Mouse (Mus musculus): ENCODE measurements around the gene Tgfbr2.

The Tgfbr2 gene

DNA sequence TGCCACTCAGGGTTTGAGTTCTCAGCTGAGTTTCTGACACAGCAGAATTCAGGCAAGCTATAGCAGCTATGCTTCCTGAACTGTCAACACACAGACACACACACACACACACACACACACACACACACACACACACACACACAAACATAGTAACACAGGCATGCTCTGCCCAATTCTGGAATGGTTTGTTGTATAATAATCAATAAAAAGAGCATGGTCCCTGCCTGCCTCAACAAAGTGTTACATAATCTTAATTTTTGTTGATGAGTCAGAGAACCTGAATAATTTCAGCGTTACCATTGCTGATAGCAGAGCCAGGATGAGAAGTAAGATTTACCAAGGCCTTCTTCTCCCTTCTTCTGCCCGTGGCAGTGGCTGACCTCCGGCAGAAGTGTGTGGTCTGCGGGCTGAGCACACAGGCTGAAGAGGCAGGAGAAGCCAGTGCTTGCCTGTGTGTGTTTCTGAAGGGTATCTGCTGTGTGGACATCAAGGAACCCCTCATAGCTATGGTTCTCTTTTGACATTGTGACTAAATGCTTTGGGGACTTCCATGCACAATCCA, 18.8 kb upstream of the Tgfbr2 start:
- DNase-seq (ENCODE audit: low read depth, low spot score) = no peak

DNA sequence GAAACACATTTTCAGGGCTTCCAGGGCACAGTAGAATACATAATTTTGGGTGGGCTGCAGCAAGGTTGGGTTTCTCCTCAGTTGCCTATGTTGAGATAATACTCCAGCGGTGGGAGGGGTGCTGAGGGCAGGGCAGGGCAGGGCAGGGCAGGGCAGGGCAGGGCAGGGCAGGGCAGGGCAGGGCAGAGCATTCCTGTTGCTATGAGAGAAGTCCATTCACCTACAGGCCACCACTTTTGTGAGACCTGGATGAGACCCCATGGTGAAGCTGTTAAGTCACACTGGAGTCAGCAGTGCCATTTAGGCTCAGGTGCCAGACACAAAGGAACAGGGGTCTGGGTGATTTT, 18.3 kb upstream of the Tgfbr2 start:
- no peak for DNase-seq (ENCODE audit: low read depth, low spot score)

DNA sequence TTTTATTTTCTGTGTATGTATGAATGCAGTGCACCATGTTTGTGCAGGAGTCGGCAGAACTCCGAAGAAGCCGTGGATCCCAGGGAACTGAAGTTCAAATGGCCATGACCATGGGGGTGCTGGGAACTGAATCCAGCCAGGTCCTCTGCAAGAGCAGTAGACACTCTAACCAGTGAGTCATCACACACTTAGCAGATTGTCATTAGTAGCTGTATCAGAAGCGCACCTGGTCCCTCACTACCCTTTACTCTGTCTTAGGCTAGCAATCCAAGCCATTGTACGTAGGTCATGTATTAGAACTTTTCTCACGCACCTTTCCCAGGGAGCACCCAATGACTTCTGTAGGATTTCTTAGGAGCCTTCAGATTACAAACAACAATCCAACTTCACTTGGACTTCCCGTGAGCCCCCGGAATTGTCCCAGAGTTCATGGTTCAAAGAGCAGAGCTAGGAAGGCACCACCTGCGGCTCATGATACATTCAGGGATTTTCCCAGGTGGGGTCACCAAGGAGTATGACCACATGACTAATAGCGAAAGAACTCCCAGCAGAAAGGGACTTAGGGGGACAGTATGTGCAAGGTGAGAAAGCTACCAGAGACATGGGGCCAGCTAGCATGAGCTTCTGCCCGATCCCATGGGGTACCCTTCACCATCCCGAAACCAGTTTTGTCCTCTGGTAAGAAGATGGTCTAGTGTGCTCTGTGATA, 17.8 kb upstream of the Tgfbr2 start:
- DNase-seq (ENCODE audit: low read depth, low spot score) = no peak

DNA sequence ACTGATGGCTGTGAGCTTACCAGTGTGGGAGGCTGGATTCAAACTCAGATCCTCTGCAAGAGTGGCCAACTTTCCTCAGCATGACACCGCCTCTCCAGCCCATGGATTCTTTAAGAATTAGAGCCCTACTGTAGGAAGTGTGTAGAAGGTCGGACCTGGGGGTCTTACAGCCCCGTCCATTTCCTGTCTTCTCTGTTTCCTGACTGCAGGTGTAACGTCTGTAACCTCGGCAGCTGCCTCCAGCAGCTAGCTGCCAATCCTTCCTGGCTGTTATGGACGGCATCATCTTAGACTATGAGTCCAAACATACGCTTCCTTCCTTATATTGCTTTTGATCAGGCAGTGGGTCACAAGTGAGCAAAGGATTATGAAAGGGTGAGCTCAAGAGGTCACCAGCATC, 17.1 kb upstream of the Tgfbr2 start:
- DNase-seq (ENCODE audit: low read depth, low spot score) = no peak

DNA sequence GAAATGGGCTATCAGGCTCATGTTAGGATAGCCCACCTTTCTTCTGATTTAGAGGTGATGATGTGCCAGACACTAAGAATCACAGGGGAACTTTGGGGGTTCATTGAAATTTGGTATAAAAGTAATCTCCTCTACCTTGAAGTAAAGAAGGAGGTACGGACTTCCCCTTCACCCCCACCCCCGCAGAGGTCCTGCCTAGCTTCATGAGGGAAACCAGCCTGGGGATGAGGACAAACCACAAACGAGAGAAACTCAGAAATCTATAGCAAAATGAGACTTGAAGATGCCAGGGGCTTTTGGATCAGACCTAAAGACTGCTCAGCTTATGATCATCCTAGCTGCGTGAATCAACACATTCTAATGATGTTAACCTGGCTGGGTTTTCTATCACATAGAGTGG, 14.7 kb upstream of the Tgfbr2 start:
- no peak for DNase-seq (ENCODE audit: low read depth, low spot score)

DNA sequence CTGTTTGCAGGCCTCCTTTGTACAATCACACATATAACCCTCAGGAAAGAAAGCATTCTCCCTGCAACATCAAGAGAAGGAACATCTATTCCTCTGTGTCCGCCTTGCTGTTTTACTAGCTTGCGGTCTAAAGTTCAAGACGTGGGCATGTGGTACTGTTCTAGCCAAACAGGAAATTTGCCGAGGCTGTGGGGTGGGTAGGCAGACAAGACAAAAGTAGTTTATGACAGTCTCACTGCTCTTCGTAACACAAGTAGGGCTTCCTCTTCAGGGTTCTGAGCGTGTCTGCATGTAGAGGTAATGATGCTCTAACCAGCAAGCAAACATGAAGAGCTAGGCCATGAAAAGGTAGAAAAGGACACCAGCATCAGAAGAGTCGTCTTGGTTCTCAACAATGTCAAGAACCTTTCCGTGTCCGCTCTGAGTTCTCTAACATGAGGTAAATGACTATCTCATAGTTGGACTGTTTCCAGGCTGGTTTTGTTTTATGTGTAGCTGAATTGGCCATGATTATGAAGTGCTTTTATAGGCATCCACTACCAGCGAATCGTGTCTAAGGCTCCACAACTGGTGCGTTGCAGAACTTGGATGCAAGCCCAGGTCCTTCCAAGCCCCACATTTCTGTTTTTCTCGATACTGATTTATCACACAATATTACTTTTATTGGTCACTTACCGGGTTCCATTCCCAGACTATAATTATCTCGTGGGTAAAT, 13.9 kb upstream of the Tgfbr2 start:
- no peak for DNase-seq (ENCODE audit: low read depth, low spot score)

DNA sequence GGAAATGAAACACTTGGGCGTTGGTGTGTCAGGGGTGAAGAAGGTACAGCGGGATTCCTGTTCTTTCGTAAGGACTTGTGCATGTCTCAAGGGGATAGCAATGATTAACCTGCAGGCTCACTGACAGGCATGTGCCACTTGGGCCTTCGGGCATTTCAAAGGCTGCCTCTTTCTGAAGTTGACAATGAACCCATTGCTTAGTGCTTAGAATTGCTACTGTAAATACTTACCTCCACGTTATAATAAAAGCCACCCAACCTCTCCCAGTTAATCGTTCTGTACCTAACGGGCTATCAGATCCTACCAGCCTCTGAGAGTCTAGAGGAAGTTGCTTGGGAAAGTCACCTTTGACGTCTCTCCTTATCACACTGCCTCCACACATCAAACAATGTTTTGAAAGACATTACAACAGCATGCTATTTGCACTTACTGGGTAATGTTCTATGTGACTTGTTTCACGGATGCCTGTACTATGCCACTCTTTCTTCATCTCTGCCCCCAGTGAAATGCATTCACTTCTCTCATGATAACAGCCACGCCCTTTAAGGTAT, 12.1 kb upstream of the Tgfbr2 start:
- no peak for DNase-seq (ENCODE audit: low read depth, low spot score)

DNA sequence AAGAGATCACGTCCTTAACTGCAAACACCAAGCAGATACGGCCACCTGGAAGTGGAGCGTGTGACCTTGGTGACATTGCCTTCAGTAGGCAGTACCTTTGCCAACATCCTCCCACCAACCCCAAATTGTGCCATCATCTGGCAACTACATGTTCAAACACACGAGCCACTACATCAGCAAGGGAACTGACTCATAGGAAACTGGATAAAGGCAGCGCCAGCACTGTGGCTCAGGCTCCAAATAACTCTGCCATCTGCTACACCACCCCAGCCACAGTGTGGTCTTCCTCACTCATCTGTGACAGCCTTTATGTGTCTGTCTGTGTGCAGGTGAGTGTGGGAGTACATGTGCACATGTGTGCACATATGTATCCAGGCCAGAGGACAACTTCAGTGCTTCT, 9.7 kb upstream of the Tgfbr2 start:
- no peak for DNase-seq (ENCODE audit: low read depth, low spot score)

DNA sequence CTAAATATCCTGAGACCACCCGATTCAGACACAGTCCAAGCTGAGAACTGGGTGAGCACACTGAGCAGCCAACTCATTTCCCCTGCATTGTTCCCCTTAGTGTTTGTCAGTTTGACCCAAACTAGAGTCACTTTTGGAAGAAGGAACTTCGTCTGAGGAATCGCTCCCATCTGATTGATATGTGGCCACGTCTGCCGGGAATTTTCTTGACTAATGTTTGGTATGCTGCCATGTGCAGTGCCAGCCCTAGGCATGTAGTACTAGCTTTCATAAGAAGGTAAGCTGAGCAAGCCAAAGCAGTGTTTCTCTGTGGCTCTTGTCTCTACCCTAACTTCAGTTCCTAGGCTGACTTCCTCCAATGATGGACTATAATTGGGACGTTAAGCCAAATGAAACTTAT, 7.9 kb upstream of the Tgfbr2 start:
- no peak for DNase-seq (ENCODE audit: low read depth, low spot score)

DNA sequence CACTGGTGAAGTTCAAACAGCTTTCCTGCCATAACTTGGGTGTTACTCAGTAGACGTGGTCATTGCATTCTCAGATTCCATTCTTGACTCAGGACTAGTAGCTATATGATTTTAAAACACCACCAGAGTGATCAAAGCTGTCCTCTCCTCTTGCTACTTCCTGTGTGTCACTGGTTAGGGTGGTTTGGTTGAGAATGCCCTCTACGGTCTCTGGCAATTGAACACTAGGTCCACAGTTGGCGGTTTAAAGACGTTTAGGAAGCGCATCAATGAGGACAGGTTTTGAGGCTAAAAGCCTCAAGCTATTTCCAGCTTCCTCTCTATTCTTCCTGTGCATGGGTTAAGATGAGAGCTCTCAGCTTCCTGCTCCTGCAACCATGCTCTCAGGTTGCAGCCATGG, 6.4 kb upstream of the Tgfbr2 start:
- no peak for DNase-seq (ENCODE audit: low read depth, low spot score)

DNA sequence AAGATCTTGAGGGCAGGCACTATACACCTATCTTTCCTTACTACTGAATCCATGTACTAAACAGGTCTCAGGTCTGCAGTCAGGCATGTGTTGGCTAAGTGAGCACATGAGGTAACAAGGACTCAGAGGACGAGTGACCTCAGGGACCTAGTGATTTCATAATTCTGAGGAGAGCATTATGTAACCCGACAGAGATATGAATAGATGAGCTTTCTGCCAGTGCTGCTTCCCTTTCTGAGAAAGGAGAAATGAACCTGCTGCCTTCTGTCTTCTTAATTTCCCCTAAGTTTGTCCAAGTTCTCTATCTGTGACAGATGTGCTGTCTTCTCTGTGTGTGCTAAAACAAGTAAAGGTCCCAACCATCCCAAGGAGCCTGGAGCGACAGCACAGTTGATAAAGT, 3.0 kb upstream of the Tgfbr2 start:
- no peak for DNase-seq (ENCODE audit: low read depth, low spot score)

DNA sequence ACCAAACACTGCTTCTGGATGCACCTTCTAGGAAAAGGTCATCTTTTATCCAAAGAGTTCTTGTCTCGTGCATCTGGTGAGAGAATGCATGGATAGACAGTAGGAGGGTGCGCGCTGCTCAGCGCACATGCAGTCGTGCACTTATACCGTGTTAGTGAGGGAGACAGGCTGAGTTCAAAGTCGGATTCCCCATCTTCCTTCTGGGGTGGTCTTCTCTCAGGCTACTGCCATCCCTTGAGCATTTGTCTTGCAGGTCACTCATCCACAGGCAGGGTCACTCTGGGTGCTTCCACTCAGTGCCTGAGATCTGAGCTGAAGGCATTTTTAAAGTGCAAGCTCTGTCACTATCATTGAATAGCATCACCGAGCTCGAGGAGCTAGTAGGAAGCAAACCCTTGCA, 1.9 kb upstream of the Tgfbr2 start:
- DNase-seq (ENCODE audit: low read depth, low spot score) = no peak

DNA sequence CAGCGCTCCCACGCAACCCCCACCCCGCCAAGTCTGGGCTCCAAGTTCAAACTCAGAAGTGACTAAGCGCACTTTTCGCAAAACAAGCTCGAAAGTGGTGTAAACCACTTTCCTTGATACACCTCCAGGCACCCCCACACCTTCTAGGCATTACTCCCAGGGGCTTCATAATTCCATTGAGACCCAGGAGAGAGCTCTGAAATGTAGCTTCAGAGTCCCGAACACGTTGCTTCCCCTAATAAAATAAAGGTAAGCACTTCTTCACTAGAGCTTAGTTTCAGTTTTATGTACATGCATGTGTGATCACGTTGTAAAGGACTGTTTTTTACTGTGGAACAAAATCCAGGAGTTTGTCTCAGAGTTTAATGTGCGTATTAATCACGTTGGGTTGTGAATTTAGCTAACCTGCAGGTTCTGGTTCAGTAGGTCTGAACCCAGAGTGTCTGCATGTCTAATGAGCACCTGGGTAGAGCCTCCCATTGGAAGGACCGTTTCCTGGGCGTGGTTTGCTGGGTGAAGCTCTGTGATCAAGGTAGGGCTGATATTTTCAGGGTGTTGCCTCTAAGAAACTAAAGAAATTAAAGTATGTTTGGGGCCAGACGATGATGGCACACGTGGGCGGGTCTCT, 442 bp upstream of the Tgfbr2 start:
- no peak for DNase-seq (ENCODE audit: low read depth, low spot score)

DNA sequence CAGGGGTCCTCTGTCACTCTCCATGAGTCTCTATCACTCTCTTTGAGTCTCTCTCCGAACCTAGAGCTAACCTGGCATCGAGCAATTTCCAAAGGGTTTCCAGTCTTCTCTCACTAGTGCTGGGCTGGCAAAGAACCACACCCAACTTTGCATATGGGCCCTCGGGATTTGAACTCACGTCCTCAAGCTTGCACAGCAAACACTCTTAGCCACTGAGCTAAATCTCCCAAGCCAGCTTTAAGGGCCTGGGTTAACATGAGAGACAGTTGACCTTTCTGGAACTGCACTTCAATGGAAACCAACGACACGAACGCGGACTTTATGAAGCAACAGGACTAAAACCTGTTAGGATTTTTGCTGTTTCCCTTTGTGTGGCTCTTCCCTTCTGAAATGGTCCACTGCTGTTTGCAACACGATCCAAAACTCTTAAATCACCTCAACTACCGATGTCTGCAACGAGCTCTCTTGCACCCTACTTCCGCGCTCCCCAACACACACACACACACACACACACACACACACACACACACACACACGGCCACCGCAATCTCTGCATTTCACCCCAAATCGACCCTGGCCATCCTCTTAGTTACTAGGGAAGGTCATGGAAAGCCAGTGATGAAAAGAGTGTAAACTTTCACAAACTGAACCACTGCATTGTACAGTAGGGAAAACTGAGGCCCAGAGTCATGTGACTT, 1.5 kb downstream of the Tgfbr2 start:
- no peak for DNase-seq (ENCODE audit: low read depth, low spot score)

DNA sequence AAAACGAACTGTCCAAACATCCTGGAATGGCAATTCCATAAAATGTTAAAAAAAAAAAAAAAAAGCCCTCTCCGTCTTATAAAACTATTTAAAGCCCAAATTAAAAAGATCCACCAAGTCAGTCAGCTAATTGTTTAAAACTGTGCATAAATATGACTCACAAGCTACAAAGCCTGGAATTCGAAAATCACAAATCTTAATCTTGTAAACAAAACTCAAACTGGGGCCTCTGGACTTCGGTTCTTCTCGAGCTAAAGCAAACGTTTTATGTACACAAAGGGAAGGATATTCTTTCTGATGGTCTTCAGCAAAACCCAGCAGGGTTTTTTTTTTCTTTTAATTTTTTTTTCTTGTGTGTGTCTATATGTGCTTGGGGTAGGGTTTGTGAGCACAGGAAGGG, 2.1 kb downstream of the Tgfbr2 start:
- no peak for DNase-seq (ENCODE audit: low read depth, low spot score)

DNA sequence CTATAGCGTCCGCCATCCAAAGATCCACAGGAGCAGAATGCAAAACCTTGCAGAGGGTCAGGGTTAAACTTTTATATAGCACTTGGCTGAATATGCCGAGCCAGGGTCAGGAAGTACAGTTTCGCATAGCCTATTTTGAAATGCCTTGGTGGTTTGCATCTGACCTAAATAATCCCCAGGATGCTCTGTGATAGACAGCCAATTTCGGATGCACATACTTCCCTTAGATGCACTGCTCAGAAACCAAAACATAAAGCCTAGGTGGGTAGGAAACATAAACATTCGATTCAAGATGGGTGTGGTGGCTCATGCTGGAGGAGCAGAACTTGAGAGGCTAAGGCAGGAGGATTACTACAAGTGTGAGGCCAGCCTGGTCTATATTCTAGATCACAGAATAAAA, 6.1 kb downstream of the Tgfbr2 start:
- DNase-seq (ENCODE audit: low read depth, low spot score) = no peak

DNA sequence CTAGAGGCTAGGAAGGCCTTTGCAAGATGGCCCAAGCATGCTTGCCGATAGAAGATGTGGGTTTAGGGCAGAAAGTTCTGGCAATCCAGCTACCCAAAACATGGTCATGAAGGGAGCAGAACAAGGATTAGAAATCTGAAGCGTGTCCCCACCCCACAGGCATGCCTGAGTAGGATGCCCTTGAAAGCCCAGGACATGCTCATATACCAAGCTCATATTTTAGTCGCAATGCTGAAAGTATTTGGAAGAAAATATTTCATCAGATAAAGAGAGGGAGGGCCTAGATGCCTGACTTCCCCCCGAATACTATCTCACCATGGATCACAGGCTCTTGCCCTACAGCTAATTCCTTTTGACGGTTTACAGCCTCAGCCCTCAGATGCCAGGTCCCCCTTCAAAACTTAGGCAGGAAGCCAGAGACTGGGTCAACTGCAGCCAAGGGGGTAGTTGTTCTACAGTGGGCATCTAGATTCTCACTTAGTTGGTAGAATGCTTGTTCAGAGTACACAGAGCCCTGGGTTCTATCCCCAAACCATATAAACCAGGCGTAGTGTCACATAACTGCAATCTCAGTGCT, 7.8 kb downstream of the Tgfbr2 start:
- DNase-seq (ENCODE audit: low read depth, low spot score) = no peak

DNA sequence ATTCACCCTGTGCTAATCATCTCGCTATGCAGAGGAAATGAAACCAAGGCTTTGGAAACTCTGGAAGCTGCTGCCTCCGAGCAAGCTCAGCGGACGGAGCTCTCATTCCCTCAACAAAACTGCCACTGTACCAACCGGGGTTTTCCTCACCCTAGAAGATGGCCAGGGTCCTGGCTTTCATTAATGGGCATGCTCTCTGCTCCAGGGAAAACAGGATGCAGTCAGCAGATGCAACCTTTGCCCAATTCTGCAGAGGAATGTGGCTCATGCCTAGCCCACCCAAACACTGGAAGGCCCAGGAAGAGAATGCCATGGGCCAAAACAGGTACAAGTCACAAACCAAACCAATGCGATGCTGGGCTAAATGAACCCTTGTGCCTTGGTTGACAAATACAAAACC, 8.8 kb downstream of the Tgfbr2 start:
- no peak for DNase-seq (ENCODE audit: low read depth, low spot score)

DNA sequence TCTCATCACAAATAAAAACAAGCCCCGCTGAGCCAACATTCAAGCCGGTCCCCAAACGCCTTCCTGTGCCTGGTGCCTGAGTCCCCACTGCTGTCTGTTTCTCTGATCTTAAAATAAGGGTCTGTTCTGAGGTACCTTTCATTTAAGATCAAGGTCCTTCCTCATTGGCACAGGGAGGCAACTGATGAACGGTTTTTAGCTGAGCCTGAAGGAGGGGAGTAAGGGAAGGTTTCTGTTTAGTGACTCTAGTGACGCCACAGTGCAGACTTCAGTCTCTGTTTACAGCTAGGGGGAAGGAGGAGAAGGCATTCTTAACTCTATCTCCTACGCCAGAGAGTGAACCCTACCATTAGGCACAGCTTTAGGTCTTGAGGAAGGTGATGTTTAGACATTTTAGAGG, 11.3 kb downstream of the Tgfbr2 start:
- no peak for DNase-seq (ENCODE audit: low read depth, low spot score)

DNA sequence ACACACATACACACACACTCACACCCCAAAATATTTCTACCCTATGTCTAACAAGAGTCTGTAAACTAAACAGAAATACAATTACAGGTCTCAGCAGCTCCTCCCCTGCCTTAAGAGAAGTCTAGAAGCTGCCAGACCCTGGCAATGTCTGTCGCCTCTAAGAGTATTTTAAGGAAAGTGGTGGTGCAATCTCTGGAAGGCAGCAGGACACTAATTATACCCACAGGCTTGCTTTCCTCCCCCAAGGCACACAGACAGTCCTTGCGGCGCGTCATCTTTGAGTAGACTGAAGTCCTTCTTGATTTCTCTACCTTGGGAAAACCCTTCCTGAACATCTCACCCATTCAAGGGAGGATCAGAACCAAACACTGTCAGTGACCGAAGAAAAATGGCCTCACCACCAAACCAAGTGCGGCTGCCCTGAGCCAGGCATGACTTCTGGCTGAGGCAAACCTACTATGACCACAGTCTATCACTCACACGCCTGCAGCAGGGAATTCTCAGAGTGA, 12.2 kb downstream of the Tgfbr2 start:
- DNase-seq (ENCODE audit: low read depth, low spot score) = peak; percentile 35

DNA sequence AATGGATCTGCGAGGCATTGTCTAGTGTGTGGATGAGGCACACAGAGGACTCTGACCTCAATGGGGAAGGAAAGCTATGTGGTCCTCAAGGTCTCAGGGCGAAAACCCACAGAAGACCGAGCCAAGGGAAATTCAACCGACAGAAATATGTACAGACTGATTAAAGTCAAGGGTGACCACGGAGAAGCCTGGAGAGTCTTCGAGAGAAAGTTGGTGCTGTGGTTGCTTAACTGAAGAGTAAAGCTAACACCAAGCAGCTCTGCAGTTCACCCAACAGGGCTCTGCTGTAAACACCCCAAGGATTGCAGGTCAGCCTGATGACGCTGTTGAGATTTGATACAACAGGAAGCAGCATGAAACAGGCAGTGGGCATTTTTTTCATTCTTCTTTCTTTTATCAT, 14.3 kb downstream of the Tgfbr2 start:
- DNase-seq (ENCODE audit: low read depth, low spot score) = no peak
